Mouse (Mus musculus) heart, postnatal 0 days (tissue): Measurements from ENCODE around the gene Slc22a5.

Experiments used
- CTCF ChIP-seq: IDR thresholded peaks from 2 replicates; pipeline ENCODE4 v1.5.1; 2016; ENCODE audit warnings: antibody characterized with exemption, control low read depth, low read depth
- EP300 ChIP-seq: IDR thresholded peaks from 2 replicates; pipeline ENCODE4 v1.6.1; 2016; ENCODE audit warnings: antibody characterized with exemption, low read depth

DNA sequence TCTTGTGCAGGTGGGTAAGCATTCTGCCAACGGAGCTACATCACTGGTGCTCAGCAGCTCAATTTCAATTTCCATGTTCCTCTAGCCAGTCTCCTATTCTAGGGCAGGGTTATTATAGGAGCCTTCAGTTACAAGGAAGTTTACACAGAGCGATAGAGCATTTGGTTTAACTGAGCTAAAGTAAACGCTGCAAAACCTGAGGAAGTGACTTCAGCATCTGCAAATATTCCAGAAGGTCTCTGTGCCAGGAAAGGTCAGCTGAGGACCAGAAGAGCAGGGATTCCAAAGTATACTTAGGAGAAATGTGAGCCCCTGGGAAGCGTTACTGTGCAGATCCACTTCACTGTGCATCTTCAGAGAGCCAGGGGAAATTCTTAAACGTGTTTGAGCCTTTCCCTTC, 37.8 kb downstream of the Slc22a5 start:
- TF ChIP-seq EP300 (no peak), CTCF (no peak)
